In genomic region chr14:102965841-102966240, GRCm38 (mm10) we compare ENCODE assay signal across 24 mouse cellular contexts. TPM values are rescaled to one million over a fixed set of nuclear protein-coding genes. Genes with fewer than 3 reads are reported as not detected.
"Had no signal": no experiment of that assay in that cellular context is flagged by ENCODE, and none has a peak within 500 bp of the region (broad histone marks: within the 10 kb centered on the region; RNA-seq: fewer than 3 reads in every experiment).

No protein-coding gene starts in this region.

- H3K9me3 ChIP-seq: kidney, embryonic 15.5 days; limb, embryonic 10.5 days; limb, embryonic 13.5 days; liver, embryonic 12.5 days; liver, embryonic 15.5 days; lung, embryonic 15.5 days; megakaryocyte, embryonic 14.5 days; midbrain, embryonic 10.5 days; midbrain, embryonic 13.5 days had no signal

- H3K4me3 ChIP-seq: kidney, embryonic 15.5 days; limb, embryonic 10.5 days; limb, embryonic 13.5 days; liver, embryonic 12.5 days; liver, embryonic 15.5 days; lung, embryonic 15.5 days; megakaryocyte, embryonic 14.5 days; midbrain, embryonic 10.5 days; midbrain, embryonic 13.5 days; myocyte had no signal

- H3K9ac ChIP-seq: kidney, embryonic 15.5 days; limb, embryonic 13.5 days; liver, embryonic 12.5 days; liver, embryonic 15.5 days; lung, embryonic 15.5 days; midbrain, embryonic 13.5 days had no signal

- H3K27ac ChIP-seq: kidney, embryonic 15.5 days; limb, embryonic 10.5 days; limb, embryonic 13.5 days; liver, embryonic 12.5 days; liver, embryonic 15.5 days; lung, embryonic 15.5 days; midbrain, embryonic 10.5 days; midbrain, embryonic 13.5 days had no signal

- H3K27me3 ChIP-seq: kidney, embryonic 15.5 days; limb, embryonic 13.5 days; liver, embryonic 12.5 days; liver, embryonic 15.5 days; lung, embryonic 15.5 days; megakaryocyte, embryonic 14.5 days; midbrain, embryonic 13.5 days had no signal

- H3K4me1 ChIP-seq: kidney, embryonic 15.5 days; limb, embryonic 10.5 days; limb, embryonic 13.5 days; liver, embryonic 12.5 days; liver, embryonic 15.5 days; lung, embryonic 15.5 days; megakaryocyte, embryonic 14.5 days; midbrain, embryonic 10.5 days; midbrain, embryonic 13.5 days had no signal

- H3K36me3 ChIP-seq: kidney, embryonic 15.5 days; limb, embryonic 10.5 days; limb, embryonic 13.5 days; liver, embryonic 12.5 days; liver, embryonic 15.5 days; lung, embryonic 15.5 days; midbrain, embryonic 10.5 days; midbrain, embryonic 13.5 days had no signal

- ATAC-seq: liver, embryonic 12.5 days; midbrain, embryonic 13.5 days; midbrain, embryonic 16.5 days had no signal

- DNase-seq: kidney, adult 11 months; kidney, adult 8-10 months; kidney, postnatal 10 days; kidney, postnatal 36 days; liver; lung, adult 18-20 months; lung, postnatal 10 days; lung, postnatal 36 days; right cerebral cortex, postnatal 25 days; spleen, adult 18-20 months; thymus, adult 2 months; thymus, postnatal 14 days; thymus, postnatal 4 days had no signal

- H3K4me2 ChIP-seq: kidney, embryonic 15.5 days; limb, embryonic 13.5 days; liver, embryonic 12.5 days; liver, embryonic 15.5 days; lung, embryonic 15.5 days; midbrain, embryonic 13.5 days had no signal

RNA-seq across cellular contexts. Expression of gene Kctd12, which starts 16.6 kb away (rescaled TPM):
- polyA plus RNA-seq: myocyte had no signal
